In the genomic region with DNA sequence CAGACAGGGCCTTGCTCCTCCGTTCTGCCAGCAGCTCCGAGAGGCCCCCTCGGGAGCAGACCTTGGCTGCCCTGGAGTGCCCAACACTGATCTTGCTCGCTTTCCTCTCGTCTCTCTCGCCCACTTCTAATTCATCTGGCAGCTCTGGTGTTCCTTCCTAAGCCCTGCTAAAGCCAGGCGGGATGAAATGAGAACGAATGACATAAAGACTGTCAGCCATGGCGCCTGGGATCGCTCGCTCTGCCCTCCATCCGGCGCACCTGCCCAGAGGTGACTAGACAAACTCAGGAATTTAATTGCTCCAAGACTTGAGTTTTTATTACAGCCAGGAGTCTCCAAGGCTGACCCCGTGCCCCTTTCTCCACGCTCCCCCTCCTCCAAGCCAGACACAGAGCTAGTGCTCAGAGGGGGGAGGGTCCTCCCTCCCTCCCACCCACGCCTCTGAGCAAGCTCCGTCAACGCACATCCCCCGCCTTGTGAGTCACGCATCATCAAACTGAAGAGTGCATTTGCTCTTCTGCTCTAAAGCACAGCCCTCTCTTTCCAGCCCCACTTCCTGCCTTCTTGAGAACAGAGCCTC, we compare ENCODE assay signal across 10 mouse cellular contexts. TPM values are rescaled to one million over a fixed set of nuclear protein-coding genes. Genes with fewer than 3 reads are reported as not detected.
DNase-seq lines count a peak whose midpoint lies in the region; ATAC-seq and TF ChIP-seq lines count a peak whose summit lies in the region.
"Had no signal": no experiment of that assay in that cellular context is flagged by ENCODE, and none has a peak within 500 bp of the region (broad histone marks: within the 10 kb centered on the region; RNA-seq: fewer than 3 reads in every experiment).

No protein-coding gene starts in this region.

- H3K4me2 ChIP-seq in forebrain, postnatal 0 days (ENCODE audit: low read depth), result no peak overlapping the region
- peak overlapping the region; percentile 19; the same call in 1 of the 2 replicates for H3K4me2 ChIP-seq in midbrain, embryonic 12.5 days (replicated peaks)
- H3K4me2 ChIP-seq: liver, embryonic 15.5 days had no signal

- H3K9ac ChIP-seq in ES-E14 (ENCODE audit: insufficient read depth, low read depth, low read length, poor library complexity, severe bottlenecking), result peak overlapping the region; percentile 40; the same call in 1 of the 2 replicates
- H3K9ac ChIP-seq in forebrain, postnatal 0 days, result no peak overlapping the region
- no peak overlapping the region; the same call in 1 of the 2 replicates for H3K9ac ChIP-seq in midbrain, embryonic 12.5 days (replicated peaks)
- H3K9ac ChIP-seq: liver, embryonic 15.5 days had no signal

- 20% methylated on average over 20 of the region's 20 CpGs for WGBS in forebrain, postnatal 0 days
- 19% methylated on average over 20 of the region's 20 CpGs for WGBS in midbrain, embryonic 12.5 days

- DNase-seq in frontal cortex, postnatal 10 days (ENCODE audit: low spot score in 2 of 2), result no peak
- no peak for DNase-seq in ES-E14 (ENCODE audit: low read depth, low spot score)
- DNase-seq in forebrain, postnatal 0 days, result peak; percentile 53
- DNase-seq in cerebellum, adult 18-20 months, result no peak
- DNase-seq in heart, adult 11 months, result no peak
- no peak for DNase-seq in adipocyte (ENCODE audit: low spot score)
- DNase-seq: gastrocnemius, postnatal 10 days had no signal

- in situ Hi-C loops in ES-E14 (cut with MboI; ENCODE audit: low sequenced_read_pairs in 2 of 2, unreplicated experiment in 2 of 2), result no loop called here

- ATAC-seq in frontal cortex, adult (ENCODE audit: low TSS enrichment), result peak; percentile 81
- ATAC-seq in forebrain, postnatal 0 days, result peak; percentile 66
- no peak for ATAC-seq in midbrain, embryonic 12.5 days (ENCODE audit: low FRiP score, low read depth)

- peak overlapping the region; percentile 33 to 35; a peak in 2 of 4 replicates for H3K4me3 ChIP-seq in ES-E14 (ENCODE audit: insufficient read depth in 1 of 2, low read depth in 1 of 2, low read length in 2 of 2, poor library complexity in 1 of 2, severe bottlenecking in 1 of 2)
- no peak overlapping the region for H3K4me3 ChIP-seq in forebrain, postnatal 0 days (ENCODE audit: low read depth, low read length)
- no peak overlapping the region for H3K4me3 ChIP-seq in midbrain, embryonic 12.5 days
- H3K4me3 ChIP-seq: liver, embryonic 15.5 days had no signal

- H3K9me3 ChIP-seq in ES-E14 (ENCODE audit: control insufficient read depth, insufficient read depth, low read depth, low read length), result no peaks in the 10 kb centered on the region
- no peaks in the 10 kb centered on the region for H3K9me3 ChIP-seq in forebrain, postnatal 0 days (ENCODE audit: low read length)
- no peaks in the 10 kb centered on the region for H3K9me3 ChIP-seq in midbrain, embryonic 12.5 days
- H3K9me3 ChIP-seq: liver, embryonic 15.5 days had no signal

- H3K27ac ChIP-seq in ES-E14 (ENCODE audit: insufficient read depth, low read depth, low read length, poor library complexity, severe bottlenecking), result no peak overlapping the region
- H3K27ac ChIP-seq in forebrain, postnatal 0 days (ENCODE audit: low read depth, low read length), result no peak overlapping the region
- H3K27ac ChIP-seq in midbrain, embryonic 12.5 days (replicated peaks), result no peak overlapping the region
- H3K27ac ChIP-seq: liver, embryonic 15.5 days had no signal

- TF ChIP-seq CTCF in forebrain, postnatal 0 days (IDR thresholded peaks at IDR 0.05; ENCODE audit: low read depth), result no peak

- H3K27me3 ChIP-seq in forebrain, postnatal 0 days (ENCODE audit: insufficient read depth, low read length), result no peaks in the 10 kb centered on the region
- peaks cover 46% of the 10 kb centered on the region for H3K27me3 ChIP-seq in midbrain, embryonic 12.5 days

- H3K36me3 ChIP-seq in ES-E14 (ENCODE audit: control insufficient read depth, insufficient read depth, low read length, poor library complexity, severe bottlenecking), result no peaks in the 10 kb centered on the region
- no peaks in the 10 kb centered on the region for H3K36me3 ChIP-seq in forebrain, postnatal 0 days (ENCODE audit: insufficient read depth)
- no peaks in the 10 kb centered on the region for H3K36me3 ChIP-seq in midbrain, embryonic 12.5 days
- H3K36me3 ChIP-seq: liver, embryonic 15.5 days had no signal

- no peaks in the 10 kb centered on the region; a peak in 1 of 4 replicates for H3K4me1 ChIP-seq in ES-E14 (ENCODE audit: control insufficient read depth in 2 of 2, insufficient read depth in 2 of 2, low read length in 2 of 2, poor library complexity in 1 of 2)
- no peaks in the 10 kb centered on the region for H3K4me1 ChIP-seq in forebrain, postnatal 0 days (ENCODE audit: insufficient read depth)
- H3K4me1 ChIP-seq in midbrain, embryonic 12.5 days, result peaks cover 9% of the 10 kb centered on the region
- H3K4me1 ChIP-seq: liver, embryonic 15.5 days had no signal

TF ChIP-seq in ES-E14, 5 proteins besides CTCF, POLR2A, EP300 and RAD21:
- TF ChIP-seq ZC3H11A (IDR thresholded peaks at IDR 0.05; ENCODE audit: borderline replicate concordance, low read depth, low read length) (no peak), ZNF384 (IDR thresholded peaks at IDR 0.05; ENCODE audit: low read depth, low read length) (no peak), CHD2 (IDR thresholded peaks at IDR 0.05; ENCODE audit: low read depth, low read length) (no peak), HCFC1 (IDR thresholded peaks at IDR 0.05; ENCODE audit: borderline replicate concordance, insufficient read depth, low read length) (no peak), MAFK (IDR thresholded peaks at IDR 0.05; ENCODE audit: insufficient read depth, low read depth, low read length) (no peak)

RNA-seq across cellular contexts. Expression of gene Dlk1, which starts 27.8 kb away (rescaled TPM):
- total RNA-seq in ES-E14 (2012; rRNA removed), result 8.6 and 13.6 TPM in 2 replicates
- 16.5 and 35.8 TPM in 2 replicates for total RNA-seq in forebrain, postnatal 0 days (2014; rRNA removed)
- 12.6 and 18.8 TPM in 2 replicates for polyA plus RNA-seq in forebrain, postnatal 0 days (2015; fragmentation: Nextera tagmentation; extraction: Ambion mirVana)
- 87.5 and 95.9 TPM in 2 replicates for polyA plus RNA-seq in midbrain, embryonic 12.5 days (2016; fragmentation: Nextera tagmentation; extraction: Ambion mirVana)

Comparison
In these comparisons a context has a peak if more than half of its experiments do, and no peak if none do; other contexts are left out.
1. H3K4me3 ChIP-seq: peak in ES-E14 (2 of 2); none in forebrain, postnatal 0 days (single experiment) and midbrain, embryonic 12.5 days (single experiment).